Mouse (Mus musculus) E14TG2a.4 (cell line): ENCODE measurements around the gene Mat1a.
A peak's percentile ranks its signal among the peaks of the same experiment; 100 is the strongest.

Source experiments
- CTCF ChIP-seq: conservative IDR thresholded peaks from 2 replicates; pipeline ENCODE4 v1.5.1; 2014; ENCODE audit warnings: low read length
- NANOG ChIP-seq: IDR thresholded peaks from 2 replicates; pipeline ENCODE4 v1.6.1; 2014; ENCODE audit warnings: borderline replicate concordance, low read length, mixed read lengths
- POU5F1 ChIP-seq: IDR thresholded peaks from 2 replicates; pipeline ENCODE4 v1.6.1; 2014; ENCODE audit warnings: low read length, borderline replicate concordance

- TF ChIP-seq CTCF (peak; percentile 70), POU5F1 (no peak), NANOG (no peak)
Observed at GRCm38 (mm10) chr14:41162663-41163062, 57.8 kb downstream of the Mat1a start.
